Mouse (Mus musculus) heart, embryonic 16.5 days (tissue): Measurements from ENCODE around the gene Trafd1. TPM values are rescaled to one million over a fixed set of nuclear protein-coding genes. Genes with fewer than 3 reads are reported as not detected.

Experiments
- ATAC-seq: fragments of 200-750 bp; cut with Nextera tagmentation; replicated peaks from 2 replicates; pipeline ENCODE4 v1.8.0; 2017; ENCODE audit warnings: moderate number of reproducible peaks; ENCODE audit not compliant: insufficient read depth, low FRiP score; ENCODE audit errors: extremely low read depth
- H3K27ac ChIP-seq: fragments of 300-500 bp; sonication (generic); 2 replicates; pipeline ENCODE4 v1.5.1; 2014; ENCODE audit warnings: mild to moderate bottlenecking, low read length, control low read depth, moderate library complexity
- H3K27me3 ChIP-seq: fragments of 300-500 bp; sonication (generic); 2 replicates; pipeline ENCODE4 v1.6.1; 2014; ENCODE audit warnings: low read length, mixed read lengths; ENCODE audit not compliant: control insufficient read depth, insufficient read depth
- H3K36me3 ChIP-seq: fragments of 300-500 bp; sonication (generic); 2 replicates; pipeline ENCODE4 v1.6.1; 2014; ENCODE audit not compliant: control insufficient read depth, insufficient read depth
- H3K4me1 ChIP-seq: fragments of 300-500 bp; sonication (generic); 2 replicates; pipeline ENCODE4 v1.6.1; 2014; ENCODE audit warnings: low read length, mixed read lengths; ENCODE audit not compliant: control insufficient read depth, insufficient read depth
- H3K4me2 ChIP-seq: fragments of 300-500 bp; sonication (generic); 2 replicates; pipeline ENCODE4 v1.6.1; 2014; ENCODE audit warnings: low read depth, mild to moderate bottlenecking, control low read depth, low read length
- H3K4me3 ChIP-seq: fragments of 300-500 bp; sonication (generic); 2 replicates; pipeline ENCODE4 v1.5.1; 2014; ENCODE audit warnings: mild to moderate bottlenecking, control low read depth, low read length
- H3K9ac ChIP-seq: fragments of 300-500 bp; sonication (generic); 2 replicates; pipeline ENCODE4 v1.6.1; 2014; ENCODE audit warnings: low read length, control low read depth
- H3K9me3 ChIP-seq: fragments of 300-500 bp; sonication (generic); replicated peaks from 2 replicates; pipeline ENCODE4 v1.6.1; 2016; ENCODE audit warnings: low read length; ENCODE audit not compliant: control insufficient read depth
- WGBS: fragments of 180-500 bp; shearing (Covaris S2); extraction: QIAGEN DNeasy Blood & Tissue Kit; methylation state at CpG from one replicate; pipeline ENCODE4 v1.1.7; 2014; 5-methylcytosine and 5-hydroxymethylcytosine counted together
- polyA plus RNA-seq: library from polyadenylated mRNA; unstranded; fragments of >200 nt; fragmentation: Nextera tagmentation; extraction: Ambion mirVana; gene quantifications from 2 replicates; pipeline ENCODE4 v1.2.1, GENCODE M21; 2015

Trafd1 gene
- polyA plus RNA-seq, 1 experiment from 2014 or later = 86.3 TPM

- Histone ChIP-seq H3K4me1 (no peaks in the 10 kb centered on the region), H3K36me3 (peaks cover 76% of the 10 kb centered on the region), H3K9me3 (no peaks in the 10 kb centered on the region), H3K27me3 (no peaks in the 10 kb centered on the region), H3K4me3 (no peak overlapping the region), H3K27ac (no peak overlapping the region), H3K9ac (no peak overlapping the region), H3K4me2 (no peak overlapping the region)
- ATAC-seq = no peak
- 91% methylated on average over 3 of the region's 3 CpGs for WGBS
Observed at GRCm38 (mm10) chr5:121374790-121375189, 10.6 kb downstream of the Trafd1 start.

- H3K4me1 ChIP-seq = no peaks in the 10 kb centered on the region
- no peak overlapping the region for H3K27ac ChIP-seq
- H3K4me3 ChIP-seq = no peak overlapping the region
- H3K9ac ChIP-seq = no peak overlapping the region
- no peak overlapping the region for H3K4me2 ChIP-seq
- ATAC-seq = no peak
- no peaks in the 10 kb centered on the region for H3K27me3 ChIP-seq
- H3K9me3 ChIP-seq = no peaks in the 10 kb centered on the region
- peaks cover 58% of the 10 kb centered on the region for H3K36me3 ChIP-seq
- WGBS = 89% methylated on average over 6 of the region's 6 CpGs
Observed at GRCm38 (mm10) chr5:121371712-121372111, 13.7 kb downstream of the Trafd1 start.

- no peak overlapping the region for H3K4me3 ChIP-seq
- H3K4me1 ChIP-seq = no peaks in the 10 kb centered on the region
- peaks cover 50% of the 10 kb centered on the region for H3K36me3 ChIP-seq
- ATAC-seq = no peak
- WGBS = 79% methylated on average over 4 of the region's 4 CpGs
- H3K27me3 ChIP-seq = no peaks in the 10 kb centered on the region
- H3K4me2 ChIP-seq = no peak overlapping the region
- no peak overlapping the region for H3K9ac ChIP-seq
- no peaks in the 10 kb centered on the region for H3K9me3 ChIP-seq
- no peak overlapping the region for H3K27ac ChIP-seq
Observed at GRCm38 (mm10) chr5:121367255-121367654, 18.2 kb downstream of the Trafd1 start.

GRCm38 (mm10) chr5:121366449-121367225 is 18.8 kb downstream of the Trafd1 start:
- no peak overlapping the region for H3K27ac ChIP-seq
- WGBS = 72% methylated on average over 16 of the region's 16 CpGs
- H3K36me3 ChIP-seq = peaks cover 49% of the 10 kb centered on the region
- no peaks in the 10 kb centered on the region for H3K4me1 ChIP-seq
- H3K4me3 ChIP-seq = no peak overlapping the region
- no peak overlapping the region for H3K4me2 ChIP-seq
- no peaks in the 10 kb centered on the region for H3K9me3 ChIP-seq
- no peaks in the 10 kb centered on the region for H3K27me3 ChIP-seq
- no peak for ATAC-seq
- H3K9ac ChIP-seq = no peak overlapping the region

GRCm38 (mm10) chr5:121363441-121363840 is 22.0 kb downstream of the Trafd1 start:
- H3K27ac ChIP-seq = no peak overlapping the region
- no peak overlapping the region for H3K4me2 ChIP-seq
- 78% methylated on average over 7 of the region's 7 CpGs for WGBS
- ATAC-seq = no peak
- no peak overlapping the region for H3K4me3 ChIP-seq
- no peak overlapping the region for H3K9ac ChIP-seq
- no peaks in the 10 kb centered on the region for H3K9me3 ChIP-seq
- no peaks in the 10 kb centered on the region for H3K27me3 ChIP-seq
- H3K4me1 ChIP-seq = peaks cover 4% of the 10 kb centered on the region; the same call in 1 of the 2 replicates
- H3K36me3 ChIP-seq = peaks cover 54% of the 10 kb centered on the region

- WGBS = 81% methylated on average over 5 of the region's 5 CpGs
Observed at GRCm38 (mm10) chr5:121361696-121362095, 23.7 kb downstream of the Trafd1 start.

GRCm38 (mm10) chr5:121359229-121359628 is 26.2 kb downstream of the Trafd1 start:
- H3K4me2 ChIP-seq = no peak overlapping the region
- no peaks in the 10 kb centered on the region for H3K27me3 ChIP-seq
- H3K36me3 ChIP-seq = peaks cover 66% of the 10 kb centered on the region
- H3K9ac ChIP-seq = no peak overlapping the region
- no peak for ATAC-seq
- H3K4me1 ChIP-seq = peaks cover 4% of the 10 kb centered on the region; the same call in 1 of the 2 replicates
- H3K27ac ChIP-seq = no peak overlapping the region
- 36% methylated on average over 9 of the region's 9 CpGs for WGBS
- no peak overlapping the region for H3K4me3 ChIP-seq
- H3K9me3 ChIP-seq = no peaks in the 10 kb centered on the region

More at GRCm38 (mm10) chr5:121361696-121362095, 23.7 kb downstream of the Trafd1 start:
- no peak overlapping the region for H3K27ac ChIP-seq
- H3K4me1 ChIP-seq = peaks cover 4% of the 10 kb centered on the region; the same call in 1 of the 2 replicates
- H3K36me3 ChIP-seq = peaks cover 60% of the 10 kb centered on the region
- H3K9ac ChIP-seq = no peak overlapping the region
- no peaks in the 10 kb centered on the region for H3K9me3 ChIP-seq
- H3K4me2 ChIP-seq = no peak overlapping the region
- ATAC-seq = no peak
- H3K27me3 ChIP-seq = no peaks in the 10 kb centered on the region
- no peak overlapping the region for H3K4me3 ChIP-seq

- no peak overlapping the region for H3K9ac ChIP-seq
- no peaks in the 10 kb centered on the region for H3K4me1 ChIP-seq
- no peaks in the 10 kb centered on the region for H3K27me3 ChIP-seq
- H3K9me3 ChIP-seq = no peaks in the 10 kb centered on the region
- H3K4me2 ChIP-seq = no peak overlapping the region
- H3K27ac ChIP-seq = no peak overlapping the region
- WGBS = 91% methylated on average over 8 of the region's 8 CpGs
- no peak overlapping the region for H3K4me3 ChIP-seq
- no peak for ATAC-seq
- peaks cover 54% of the 10 kb centered on the region for H3K36me3 ChIP-seq
Observed at GRCm38 (mm10) chr5:121343997-121344396, 41.4 kb downstream of the Trafd1 start.

- WGBS = 88% methylated on average over 11 of the region's 11 CpGs
- no peak for ATAC-seq
Observed at GRCm38 (mm10) chr5:121342490-121342889, 42.9 kb downstream of the Trafd1 start.

More at GRCm38 (mm10) chr5:121342490-121342889, 42.9 kb downstream of the Trafd1 start:
- Histone ChIP-seq H3K4me1 (no peaks in the 10 kb centered on the region), H3K4me2 (no peak overlapping the region), H3K27me3 (no peaks in the 10 kb centered on the region), H3K27ac (no peak overlapping the region), H3K4me3 (no peak overlapping the region), H3K9me3 (no peaks in the 10 kb centered on the region), H3K36me3 (peaks cover 58% of the 10 kb centered on the region), H3K9ac (no peak overlapping the region)
